Mouse (Mus musculus) left cerebral cortex, adult 11 months (tissue): ENCODE data around the gene Arsb.
A peak's percentile ranks its signal among the peaks of the same experiment; 100 is the strongest.

ENCODE experiments used
- DNase-seq: peaks from one replicate; pipeline ENCODE4 v3.0.0; 2022; ENCODE audit warnings: low spot score

Arsb gene

DNA sequence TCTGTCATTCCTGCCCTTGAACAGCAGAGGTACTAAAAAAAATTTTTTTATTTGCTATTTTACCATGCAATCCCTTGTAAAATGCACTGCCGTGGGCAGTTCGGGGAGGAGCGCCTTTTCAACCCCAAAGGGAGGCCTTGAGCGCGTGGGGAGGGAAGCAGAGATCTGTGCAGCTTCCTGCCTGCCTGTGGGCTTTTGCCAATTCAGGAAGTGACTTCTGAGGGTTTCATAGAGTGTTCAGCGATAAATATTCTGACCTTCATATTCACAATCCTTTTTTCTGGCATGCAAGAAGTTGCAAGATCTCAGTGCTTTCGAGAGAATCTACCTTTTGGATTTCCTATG is 151.1 kb downstream of the Arsb start:
- no peak for DNase-seq

DNA sequence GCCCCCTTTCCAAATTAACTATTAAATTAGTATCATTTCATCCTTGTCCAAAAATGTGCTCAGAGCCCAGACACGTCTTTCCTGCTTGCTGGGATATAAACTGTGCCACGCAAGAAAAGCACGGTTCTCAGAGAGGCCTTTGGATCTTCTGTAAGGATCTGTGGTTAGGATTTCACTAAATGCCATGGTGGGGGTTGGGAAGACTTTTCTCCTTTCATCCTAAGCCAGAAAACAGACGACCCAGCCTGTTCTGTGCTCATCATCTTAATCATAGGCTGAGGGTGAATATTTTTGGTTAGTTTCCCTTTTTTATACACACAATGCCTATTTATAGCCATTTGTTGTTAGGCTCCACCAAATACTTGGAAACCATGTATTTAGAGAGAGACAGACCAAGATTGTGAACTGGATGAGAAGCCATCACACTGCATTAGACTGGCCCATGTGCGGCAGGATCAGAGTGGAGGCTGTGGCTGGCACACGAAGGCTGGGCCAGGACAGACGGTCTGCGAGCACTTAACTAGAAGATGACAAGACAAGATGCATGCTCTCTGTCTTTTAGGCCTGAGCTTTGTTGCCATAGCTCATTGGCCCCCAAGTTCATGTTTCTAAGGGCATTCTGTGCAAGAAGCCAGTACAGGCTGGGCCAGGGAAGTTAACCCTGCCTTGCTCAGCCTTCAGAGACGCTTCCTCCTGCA is 153.5 kb downstream of the Arsb start:
- no peak for DNase-seq

DNA sequence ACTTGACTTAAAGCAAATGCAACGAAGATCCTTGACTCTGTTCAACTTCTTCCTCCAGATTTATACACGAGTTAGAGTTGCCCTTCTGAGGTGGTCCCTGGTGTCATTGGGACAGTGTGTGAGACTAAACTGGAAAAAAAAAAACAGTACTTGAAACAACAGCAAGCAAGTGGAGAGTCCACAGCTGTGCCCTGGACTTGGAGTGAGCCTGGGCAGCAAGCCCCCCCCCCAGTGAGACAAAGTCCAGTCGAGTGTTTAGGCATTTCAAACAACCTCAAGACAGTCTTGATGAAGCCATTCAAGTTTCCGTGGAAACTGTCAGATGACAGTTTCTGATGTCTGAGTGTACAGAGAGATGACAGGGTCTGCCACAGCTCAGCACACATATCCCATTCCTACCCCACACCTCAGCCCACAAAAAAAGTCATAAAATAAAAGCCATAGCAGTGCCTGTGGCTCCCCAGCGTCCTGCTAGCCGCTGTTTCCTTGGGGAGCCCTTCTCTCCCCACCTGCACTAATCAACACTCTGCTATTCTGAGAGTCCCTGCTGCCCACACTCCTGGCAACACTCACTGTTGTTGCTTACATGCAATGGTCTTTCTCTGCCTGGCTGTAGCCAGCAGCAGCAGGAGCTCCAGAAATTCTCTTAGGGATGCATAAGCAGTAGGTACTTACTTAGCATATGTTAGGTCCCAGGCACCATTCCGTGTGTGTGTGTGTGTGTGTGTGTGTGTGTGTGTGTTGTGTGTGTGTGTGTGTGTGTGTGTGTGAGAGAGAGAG is 159.3 kb downstream of the Arsb start:
- DNase-seq: peak; percentile 65

DNA sequence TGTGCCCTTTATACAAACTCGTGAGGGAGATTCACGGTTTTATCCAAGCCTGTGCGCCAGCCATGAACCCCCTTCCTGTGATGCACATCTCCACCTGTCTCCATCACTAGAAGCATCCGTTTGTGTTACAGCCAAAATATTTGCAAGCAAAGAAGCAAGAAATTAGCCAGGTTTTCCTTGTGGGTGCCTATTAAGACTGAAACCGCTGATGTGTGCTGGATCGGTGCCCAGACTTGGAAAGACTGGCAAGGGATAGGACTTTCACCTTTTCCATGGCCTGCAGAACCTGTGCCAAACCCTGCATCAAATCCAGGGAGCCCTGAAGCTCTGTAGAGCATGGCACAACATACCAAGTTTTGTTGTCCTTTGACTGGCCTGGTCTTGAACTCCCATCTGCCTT is 165.0 kb downstream of the Arsb start:
- no peak for DNase-seq

DNA sequence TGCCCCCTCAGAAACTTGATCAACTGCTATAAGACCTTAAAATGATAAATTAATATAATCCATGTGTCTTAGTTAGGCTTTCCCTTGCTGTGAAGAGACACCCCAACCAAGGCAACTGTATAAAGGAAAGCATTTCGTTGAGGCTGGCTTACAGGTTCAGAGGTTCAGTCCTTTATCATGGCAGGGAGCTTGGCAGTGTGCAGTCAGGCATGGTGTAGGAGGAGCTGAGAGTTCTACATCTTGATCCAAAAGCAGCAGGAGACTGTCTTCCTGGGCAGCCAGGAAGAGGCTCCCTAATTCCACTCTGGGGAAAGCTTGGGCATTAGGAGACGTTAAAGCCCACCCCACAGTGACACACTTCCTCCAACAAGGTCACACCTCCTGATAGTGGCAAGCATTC is 166.7 kb downstream of the Arsb start:
- DNase-seq: no peak

DNA sequence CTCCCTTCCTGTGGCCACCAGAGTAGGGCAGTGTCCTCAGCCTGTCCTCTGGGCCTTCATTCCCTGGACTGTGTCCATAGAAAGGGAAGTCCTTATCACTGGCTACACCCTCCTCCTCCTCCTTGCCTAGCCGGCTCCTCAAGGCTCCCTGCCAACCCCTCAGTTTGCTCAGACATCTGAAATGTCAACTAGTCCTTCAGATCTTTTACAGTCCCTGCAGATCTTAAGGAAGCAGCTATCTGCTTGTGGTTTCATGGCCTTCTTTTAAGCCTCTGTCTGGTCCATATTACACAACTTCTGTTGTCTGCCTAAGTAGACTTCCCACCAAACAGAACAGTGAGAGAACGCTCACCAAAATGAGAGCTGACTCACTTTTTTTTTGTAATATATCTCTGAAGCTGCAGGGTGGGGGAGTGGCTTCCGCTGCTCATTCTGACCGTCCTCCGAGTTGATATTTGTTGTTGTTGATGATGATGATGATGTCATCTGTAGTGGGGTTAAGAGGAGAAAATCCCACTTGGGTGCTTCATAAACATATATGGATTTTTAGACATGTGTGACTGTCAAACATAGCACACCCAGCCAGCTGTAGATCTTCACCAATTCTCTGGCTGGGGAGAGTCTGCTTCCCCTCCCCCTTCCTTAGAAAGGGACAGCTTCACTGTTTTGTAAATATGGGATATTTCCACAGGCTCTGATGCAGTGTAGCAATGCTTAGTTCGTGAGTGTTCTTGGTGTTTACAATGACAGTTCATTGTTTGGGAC is 168.1 kb downstream of the Arsb start:
- DNase-seq: no peak

DNA sequence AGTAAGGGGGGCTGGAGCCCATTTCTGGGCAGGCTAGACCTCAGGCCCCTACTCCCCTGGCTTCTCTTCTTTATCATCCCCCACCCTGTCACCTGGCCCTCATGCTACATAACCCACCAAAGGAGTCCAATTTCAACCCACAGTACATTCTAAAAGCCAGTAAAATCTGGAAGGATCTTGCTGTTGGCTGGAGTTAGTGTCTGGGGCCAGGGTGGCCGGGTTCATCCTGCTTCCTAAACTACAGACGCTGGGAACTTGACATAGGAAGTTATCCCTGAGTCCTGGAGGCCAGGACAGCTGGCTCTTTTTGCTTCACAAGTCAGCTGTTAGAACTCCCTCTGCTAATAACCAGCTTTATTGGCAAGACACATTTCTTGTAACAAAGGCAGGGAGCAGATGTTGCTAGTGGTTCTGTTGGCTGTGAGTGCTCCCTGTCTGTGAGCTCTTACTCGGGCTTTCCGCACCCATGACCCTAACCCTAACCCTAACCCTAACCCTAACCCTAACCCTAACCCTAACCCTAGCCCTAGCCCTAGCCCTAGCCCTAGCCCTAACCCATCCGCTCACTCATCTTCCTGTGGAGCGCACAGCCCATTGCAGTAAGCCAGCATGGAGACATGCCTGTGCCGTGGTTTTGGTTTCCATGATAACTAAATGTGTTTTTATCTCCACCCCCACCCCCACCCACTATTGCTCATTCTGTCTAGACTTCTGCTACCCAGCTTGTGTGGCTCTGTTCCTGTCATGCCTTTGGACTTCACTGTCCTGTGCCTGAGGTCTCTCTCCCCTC is 169.5 kb downstream of the Arsb start:
- no peak for DNase-seq

DNA sequence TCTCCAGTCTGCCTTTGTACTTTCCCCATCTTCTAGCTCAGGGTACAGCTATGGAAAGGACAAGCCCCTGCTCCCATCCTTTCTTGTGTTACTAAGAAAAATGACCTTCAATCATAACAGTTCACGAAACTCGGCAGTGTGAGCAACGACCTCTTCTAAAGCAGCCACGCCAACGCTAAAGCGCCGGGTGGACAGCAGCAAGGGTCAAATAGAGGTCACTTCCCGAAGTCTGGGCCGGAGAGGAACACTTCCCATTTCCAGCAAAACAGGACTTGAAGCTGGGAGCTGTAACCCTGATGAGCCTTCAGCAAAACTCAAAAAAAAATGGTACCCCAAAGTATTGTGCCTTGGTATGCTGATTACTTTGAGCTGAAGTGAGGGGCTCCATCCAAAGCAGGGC is 179.6 kb downstream of the Arsb start:
- no peak for DNase-seq

DNA sequence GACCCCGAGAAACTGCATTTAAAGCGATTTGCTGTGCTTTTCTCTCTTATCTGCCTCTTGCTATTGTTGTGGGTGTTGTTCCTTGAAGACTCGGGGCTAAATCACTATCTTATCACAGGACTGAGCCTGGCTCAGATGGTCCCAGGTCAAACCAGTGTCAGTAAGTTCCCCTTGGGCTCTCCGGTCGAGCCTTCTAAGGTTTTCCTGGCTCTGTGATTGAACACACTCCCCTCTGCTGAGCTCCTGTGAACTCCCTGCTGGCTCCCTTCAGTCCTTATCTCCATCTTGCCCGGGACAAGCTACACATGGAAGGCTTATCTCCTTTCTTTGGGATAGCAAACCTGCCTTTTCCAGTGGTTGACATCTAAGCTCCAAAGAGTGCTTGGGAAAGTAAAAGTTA is 180.1 kb downstream of the Arsb start:
- no peak for DNase-seq

DNA sequence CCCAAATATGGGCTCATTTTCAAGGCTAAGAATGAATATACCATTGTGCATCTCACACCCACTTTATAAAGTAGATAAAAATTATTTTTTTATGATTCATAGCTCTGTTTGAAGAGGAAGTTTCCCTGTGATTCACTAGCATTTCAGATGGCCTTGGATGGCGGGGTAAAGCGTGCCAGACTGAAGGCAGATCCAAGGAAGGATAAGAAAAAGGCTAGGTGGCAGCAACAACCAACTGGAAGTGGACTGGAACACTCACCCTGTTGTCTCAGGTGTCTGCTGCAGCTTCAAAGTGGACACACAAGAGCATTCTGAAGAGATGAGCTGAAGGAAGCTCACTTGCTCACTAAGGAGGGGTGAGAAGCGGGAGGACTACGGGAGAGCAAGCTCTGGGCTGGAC is 181.0 kb downstream of the Arsb start:
- no peak for DNase-seq

DNA sequence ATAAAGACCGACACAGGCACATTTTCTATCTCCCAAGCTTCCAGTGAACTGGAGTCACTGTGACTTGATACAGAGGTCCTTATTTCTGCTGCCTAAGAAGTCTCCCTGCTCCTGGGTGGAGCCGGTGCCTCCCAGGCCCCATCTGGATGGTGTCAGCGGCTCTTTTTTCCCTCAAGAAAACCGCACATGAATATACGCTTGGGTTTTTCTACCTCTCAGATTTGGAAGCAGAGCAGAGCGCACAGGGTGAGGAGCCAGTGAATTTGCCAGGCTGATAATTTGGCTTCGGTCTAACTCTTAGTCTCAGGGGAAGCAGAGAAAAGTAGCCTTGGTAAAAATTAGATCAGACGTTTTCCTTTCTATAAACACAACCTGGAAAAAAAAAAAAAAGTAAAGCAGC is 186.5 kb downstream of the Arsb start:
- no peak for DNase-seq

DNA sequence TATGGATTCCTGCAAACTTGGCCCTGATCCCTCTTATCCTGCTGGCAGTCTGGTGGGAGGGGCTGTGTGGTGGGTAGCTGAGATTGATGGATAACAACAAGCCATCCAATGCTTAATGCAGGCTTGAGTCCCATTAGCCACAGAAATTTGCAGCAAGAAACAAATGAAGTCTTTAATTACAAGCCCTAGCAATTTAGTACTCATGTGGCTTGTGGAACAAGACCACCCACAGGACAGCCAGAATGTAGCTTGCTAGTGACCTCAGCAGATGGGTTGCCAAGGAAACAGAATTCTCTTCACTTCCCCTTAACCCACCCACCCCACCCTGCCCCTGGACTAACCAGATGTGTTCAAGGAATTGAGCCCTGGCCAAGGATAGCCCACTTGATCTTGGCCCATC is 194.8 kb downstream of the Arsb start:
- no peak for DNase-seq

DNA sequence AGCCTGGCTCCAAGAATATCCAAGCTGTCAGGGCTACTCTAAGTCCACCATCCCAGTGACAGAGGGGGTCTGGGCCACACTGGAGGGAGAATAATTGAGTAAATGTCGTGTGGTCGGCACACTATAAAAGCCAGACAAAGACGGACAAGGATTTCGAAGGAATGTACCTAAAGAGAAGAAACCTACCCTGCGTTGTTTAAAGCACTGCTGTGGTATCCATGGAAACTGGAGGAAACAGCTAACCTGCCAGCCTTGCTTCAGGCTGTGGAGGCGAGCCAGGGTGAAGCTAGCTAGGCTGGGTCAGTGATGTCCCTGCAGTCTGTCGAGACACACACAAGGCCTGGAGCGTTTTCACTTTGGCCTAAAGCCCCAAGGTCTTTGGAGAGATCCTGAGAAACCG is 195.7 kb downstream of the Arsb start:
- peak; percentile 24 for DNase-seq

DNA sequence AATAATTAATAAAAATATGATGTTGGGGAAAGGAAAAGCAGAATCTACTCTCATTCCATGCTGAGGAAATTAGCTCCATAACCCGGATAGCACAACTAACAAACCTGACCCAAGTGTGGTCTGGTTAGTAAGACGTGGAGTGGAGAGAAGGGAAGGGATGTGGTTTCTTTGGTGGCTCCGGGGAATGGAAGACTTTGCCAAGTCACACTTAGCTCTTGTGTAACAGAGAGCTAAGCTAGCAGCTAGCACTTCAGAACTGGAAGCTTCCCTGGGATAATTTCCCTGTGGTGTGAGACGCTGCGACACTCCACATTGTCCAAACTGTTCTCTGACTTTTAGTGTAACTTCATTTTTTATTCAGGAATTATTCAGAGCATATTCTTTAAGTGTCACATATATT is 198.7 kb downstream of the Arsb start:
- DNase-seq: no peak

DNA sequence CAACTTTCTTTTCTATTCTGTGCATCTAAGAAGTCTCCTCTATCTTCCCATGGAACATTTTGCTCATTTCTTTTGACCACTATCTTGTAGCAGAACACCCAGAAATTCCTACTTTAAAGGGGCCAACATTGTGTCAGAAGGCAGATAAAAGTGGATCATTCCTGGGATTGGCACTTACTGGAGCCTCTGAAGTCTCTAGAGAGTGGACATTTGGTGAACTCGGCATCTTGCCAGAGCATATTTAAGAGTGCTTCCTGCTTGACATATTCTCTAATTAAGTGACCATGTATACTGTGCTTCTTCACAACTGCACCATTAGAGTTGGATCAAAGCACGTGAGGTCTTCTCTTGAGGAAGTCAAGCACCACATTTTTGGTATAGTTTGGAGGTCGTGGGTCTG is 201.0 kb downstream of the Arsb start:
- no peak for DNase-seq

DNA sequence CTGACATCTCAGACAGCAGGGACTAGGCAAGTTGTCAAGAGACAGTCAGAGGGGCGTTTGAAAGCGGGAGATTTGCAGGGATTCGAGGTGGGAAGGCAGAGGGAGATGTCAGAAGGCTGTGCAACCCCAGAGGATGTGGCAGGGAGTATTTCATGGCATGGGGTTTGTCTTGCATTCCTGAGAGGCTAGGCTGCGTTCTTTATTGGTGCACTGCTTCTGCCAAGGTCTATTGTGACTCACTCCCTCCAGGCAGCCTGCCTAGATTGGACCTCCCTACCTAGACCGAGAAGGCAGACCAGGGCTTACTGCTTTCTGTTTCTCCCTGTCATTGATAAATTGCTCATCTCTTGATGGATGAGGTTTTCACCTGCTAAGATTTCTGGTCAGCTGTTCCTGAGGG is 204.2 kb downstream of the Arsb start:
- DNase-seq: no peak

DNA sequence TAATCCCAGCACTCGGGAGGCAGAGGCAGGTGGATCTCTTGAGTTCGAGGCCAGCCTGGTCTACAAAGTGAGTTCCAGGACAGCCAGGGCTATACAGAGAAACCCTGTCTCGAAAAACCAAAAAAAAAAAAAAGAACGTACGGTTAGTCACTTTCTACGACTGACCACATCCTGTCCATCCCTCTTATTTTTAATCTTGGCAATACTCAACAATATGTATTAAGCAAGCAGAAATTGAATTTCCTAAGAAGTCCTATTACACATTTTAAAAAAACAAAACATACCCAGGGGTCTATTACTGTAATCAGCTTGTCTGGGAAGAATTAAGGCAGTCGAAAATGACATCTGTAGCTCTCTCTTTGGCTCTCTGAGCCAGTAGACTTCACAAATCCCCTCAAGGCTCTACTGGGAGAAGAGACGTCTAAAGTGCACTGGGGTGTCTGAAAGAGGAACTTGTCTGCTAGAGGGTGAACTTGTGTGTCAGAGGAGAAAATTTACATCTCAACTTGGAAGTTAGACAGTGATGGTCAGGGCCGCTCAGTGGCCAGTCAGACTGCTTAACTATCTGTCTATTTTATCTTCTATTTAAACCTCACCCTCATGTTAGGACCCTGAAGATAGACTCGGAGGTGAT is 205.6 kb downstream of the Arsb start:
- DNase-seq: no peak

DNA sequence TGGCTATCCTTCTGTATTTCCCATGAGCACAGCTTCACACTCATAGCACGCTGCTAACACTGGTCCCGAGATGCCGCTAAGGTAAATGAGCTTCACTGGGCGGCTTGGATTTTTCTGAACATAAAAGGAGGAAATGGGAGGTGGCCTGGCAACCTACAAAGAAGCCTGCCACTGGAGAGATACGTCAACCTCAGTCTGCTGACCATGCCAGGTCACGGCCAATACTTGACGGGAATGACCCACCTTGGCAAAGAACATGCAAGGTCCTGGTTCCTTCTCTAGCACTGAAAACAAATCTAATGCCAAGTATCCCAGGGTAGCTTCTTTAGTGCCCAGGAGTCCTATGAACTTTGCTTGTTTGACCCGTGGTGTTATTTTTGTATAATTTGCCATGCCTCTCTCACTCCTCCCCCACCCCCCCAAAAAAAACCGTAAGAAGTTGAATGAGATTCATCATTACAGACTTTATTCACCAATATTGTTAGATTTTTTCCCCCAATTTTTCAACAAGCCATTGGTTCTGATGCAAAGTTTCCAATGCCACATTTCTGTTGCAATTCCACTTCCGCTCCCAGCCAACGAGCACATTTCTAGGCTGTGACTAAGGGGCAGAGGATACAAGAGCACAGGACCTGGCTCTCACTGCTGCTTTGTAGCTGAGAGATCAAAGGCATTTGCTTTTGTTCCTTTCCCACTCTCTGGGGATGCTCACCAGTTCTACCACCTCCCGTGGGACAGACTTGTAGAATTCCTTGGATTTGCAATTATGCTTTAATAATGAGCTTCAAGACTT is 207.5 kb downstream of the Arsb start:
- no peak for DNase-seq

DNA sequence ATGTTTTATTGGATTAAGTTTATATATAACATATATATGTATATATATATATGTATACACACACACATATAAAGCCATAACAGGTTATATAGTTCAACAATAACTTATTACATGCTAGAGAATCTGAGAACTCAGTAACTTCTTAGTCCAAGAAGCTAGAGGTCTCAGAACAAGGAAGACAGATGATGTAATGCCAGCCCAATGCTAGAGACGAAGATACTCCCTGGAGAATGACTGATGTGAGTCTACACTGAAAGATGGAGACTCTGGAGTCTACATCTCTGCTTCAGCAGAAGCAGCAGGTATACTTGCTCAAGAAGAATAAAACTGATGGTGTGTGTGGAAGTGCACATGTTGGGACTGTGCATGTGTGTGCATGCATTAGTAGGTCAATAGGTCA is 208.3 kb downstream of the Arsb start:
- DNase-seq: no peak

DNA sequence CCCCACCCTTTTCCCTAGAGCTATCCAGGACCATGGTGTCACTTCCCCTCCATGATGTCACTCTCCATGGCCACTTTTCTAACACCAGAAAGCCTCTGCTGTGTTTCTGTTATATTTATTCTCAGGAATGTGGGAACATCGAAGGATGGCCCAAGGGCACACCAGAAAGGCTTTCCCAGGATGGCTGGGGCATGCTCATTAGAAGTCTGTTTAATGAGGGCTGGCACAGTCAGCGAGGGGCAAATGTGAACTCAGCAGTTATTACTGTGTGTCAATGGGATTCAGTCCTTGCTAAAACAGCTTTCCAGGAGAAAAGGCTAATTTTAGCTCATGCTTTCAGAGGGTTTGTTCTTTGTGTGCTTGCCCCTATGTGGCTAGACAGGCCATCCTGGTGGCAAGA is 213.1 kb downstream of the Arsb start:
- no peak for DNase-seq

DNA sequence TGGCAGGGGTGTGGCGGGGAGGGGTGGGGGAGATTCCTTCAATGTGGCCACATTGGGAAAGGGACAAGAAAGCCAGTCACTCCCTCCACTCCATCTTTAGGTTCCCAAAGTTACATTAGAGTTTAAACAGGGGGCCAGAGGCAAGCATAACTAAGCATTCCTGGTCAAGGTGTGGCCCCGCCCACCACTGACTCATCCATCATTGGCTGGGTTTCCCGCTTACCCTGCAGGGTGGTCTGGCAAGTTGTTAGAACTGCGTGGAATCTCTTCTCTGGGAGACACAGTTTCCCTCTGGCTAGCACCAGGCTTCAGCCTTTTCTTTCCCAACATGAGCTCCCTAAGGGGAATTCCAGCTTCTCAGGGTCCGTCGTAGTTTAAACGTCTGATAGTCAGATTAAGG is 213.8 kb downstream of the Arsb start:
- no peak for DNase-seq
